Mouse (Mus musculus): ENCODE measurements at regions not wholly inside any gene's neighbourhood (a gene's known extent, or its start where the extent isn't known, plus 50 kb on each side); places are given as distances from the start of the nearest gene placed in this dataset.

DNA sequence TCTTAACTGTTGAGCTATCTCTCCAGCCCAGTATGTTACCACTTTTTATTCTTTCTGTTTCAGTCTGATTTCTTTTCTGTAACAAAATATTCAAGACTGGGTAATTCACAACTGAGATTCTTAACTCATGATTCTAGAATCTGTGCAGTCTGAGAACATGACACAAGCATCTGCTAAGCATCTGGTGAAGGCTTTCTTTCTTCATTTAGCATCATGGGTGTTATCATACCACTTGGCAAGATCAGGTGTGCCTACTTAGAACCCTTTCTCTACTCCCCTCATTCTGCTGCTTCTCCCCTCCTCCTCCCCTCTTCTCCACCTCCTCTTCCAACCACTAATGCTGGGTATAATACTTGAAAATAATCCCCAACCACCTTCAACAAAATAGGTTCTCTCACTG is 62.1 kb upstream of the Pfn2 start:
- H3K27me3 ChIP-seq: no peaks in the 10 kb centered on the region
- ATAC-seq (ENCODE audit: insufficient read depth): no peak
- no peak overlapping the region for H3K27ac ChIP-seq (replicated peaks)
- no peaks in the 10 kb centered on the region for H3K4me1 ChIP-seq (replicated peaks)
- no peak overlapping the region for H3K4me2 ChIP-seq
- H3K9ac ChIP-seq: no peak overlapping the region
- no peak overlapping the region for H3K4me3 ChIP-seq (replicated peaks)
- H3K9me3 ChIP-seq (replicated peaks): no peaks in the 10 kb centered on the region
- H3K36me3 ChIP-seq (replicated peaks): no peaks in the 10 kb centered on the region

DNA sequence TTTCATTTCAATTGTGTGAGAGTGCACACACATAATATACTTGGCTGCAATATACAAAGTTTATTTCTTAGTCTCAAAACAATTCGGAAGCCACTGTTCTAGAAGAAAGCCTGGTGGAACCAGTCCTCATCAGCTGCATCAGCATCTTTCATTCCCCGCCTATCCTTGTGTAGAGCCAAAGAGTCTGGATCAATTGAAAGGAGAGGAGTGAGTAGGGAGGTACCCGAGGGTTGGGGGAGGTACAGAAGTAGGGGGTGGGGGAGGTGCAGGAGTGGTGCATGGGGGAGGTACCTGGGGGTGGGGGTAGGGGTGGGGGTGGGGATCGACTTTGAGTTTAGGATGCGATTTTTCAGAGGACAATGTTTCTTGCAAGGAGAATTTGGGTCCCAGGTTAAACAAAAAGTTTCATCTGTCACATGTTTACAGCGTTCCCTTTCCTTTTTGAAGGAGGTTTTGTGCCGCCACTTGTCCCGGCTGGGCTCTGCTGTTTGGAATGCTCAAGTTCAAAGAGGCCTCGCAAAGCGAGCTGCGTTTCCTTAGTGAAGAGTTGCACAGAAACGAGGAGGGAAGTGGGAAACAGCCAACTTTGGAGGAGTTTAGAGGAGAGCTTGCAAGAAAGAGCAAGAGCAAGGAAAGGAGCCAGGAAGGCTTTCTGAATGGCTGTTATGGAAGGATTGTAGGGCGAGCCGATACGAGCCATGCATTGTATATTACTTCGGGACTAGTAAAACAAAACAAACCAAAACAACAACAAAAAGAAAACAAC is 64.1 kb upstream of the Pfn2 start:
- no peak for ATAC-seq (ENCODE audit: insufficient read depth)
- Histone ChIP-seq H3K9ac (no peak overlapping the region), H3K4me2 (0 out of 2 replicates have a peak overlapping the region, but pooled peaks have one; percentile 13), H3K9me3 (replicated peaks) (no peaks in the 10 kb centered on the region), H3K27me3 (no peaks in the 10 kb centered on the region), H3K36me3 (replicated peaks) (no peaks in the 10 kb centered on the region), H3K4me3 (replicated peaks) (no peak overlapping the region), H3K27ac (replicated peaks) (no peak overlapping the region), H3K4me1 (replicated peaks) (no peaks in the 10 kb centered on the region)
- WGBS (ENCODE audit: insufficient replicate concordance): 29% methylated on average over 16 of the region's 16 CpGs

DNA sequence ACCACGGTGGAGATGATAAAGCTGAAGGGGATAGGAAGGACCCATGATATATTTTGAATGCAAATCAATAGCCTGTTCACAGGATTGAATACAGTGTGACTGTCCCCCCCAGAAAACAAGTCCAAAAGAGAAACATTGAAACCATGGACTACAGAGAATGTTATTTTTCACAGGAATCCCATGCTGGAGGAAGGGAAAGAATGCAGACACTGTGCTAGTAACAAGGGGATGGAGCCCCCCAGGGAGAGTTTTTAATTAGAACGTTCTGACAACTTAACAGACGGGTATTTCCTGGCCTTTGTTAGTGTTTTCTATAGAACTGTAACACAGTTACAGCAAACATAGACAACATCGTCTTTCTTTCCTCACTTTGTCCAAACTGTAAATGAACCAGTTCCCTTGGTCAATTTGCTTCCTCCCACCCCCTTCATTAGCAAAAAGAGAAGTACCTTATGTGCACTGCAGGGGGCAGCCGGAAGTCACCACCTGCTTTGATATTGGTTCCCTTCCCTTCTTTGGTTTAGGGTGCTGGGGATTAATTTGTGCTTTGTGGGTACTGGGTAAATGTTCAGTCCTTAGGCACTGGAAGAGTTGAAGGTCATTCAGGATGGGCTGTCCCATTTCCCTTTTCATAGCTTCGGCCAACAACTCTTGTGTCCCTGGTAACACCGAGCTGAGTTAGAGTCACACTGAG is 64.9 kb upstream of the Pfn2 start:
- Histone ChIP-seq H3K9ac (no peak overlapping the region), H3K4me1 (replicated peaks) (no peaks in the 10 kb centered on the region), H3K4me3 (replicated peaks) (no peak overlapping the region), H3K4me2 (no peak overlapping the region), H3K27me3 (no peaks in the 10 kb centered on the region), H3K27ac (replicated peaks) (no peak overlapping the region), H3K9me3 (replicated peaks) (no peaks in the 10 kb centered on the region), H3K36me3 (replicated peaks) (no peaks in the 10 kb centered on the region)
- WGBS (ENCODE audit: insufficient replicate concordance): 40% methylated on average over 7 of the region's 7 CpGs
- ATAC-seq (ENCODE audit: insufficient read depth): no peak

DNA sequence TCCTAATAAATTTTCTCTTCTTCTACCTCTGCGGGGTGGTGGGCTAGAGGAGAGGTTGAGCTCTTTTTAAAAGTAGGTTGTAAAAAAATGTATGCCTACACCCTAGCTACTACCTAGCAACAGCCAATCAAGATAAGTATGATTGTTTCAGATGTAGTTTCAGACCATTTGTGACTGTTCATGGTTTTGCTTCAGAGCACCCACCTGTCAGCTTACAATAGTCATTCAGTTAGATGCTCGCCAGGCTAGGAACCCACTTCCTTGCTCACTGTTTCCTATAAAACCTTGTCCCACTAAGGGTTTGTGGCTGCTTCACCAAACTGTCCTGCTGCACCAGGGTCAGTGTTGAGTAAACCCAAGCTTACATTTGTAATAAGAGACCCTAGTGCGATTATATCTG is 66.8 kb upstream of the Pfn2 start:
- Histone ChIP-seq H3K27ac (replicated peaks) (no peak overlapping the region), H3K4me1 (replicated peaks) (no peaks in the 10 kb centered on the region), H3K4me2 (no peak overlapping the region), H3K9ac (no peak overlapping the region), H3K36me3 (replicated peaks) (no peaks in the 10 kb centered on the region), H3K27me3 (no peaks in the 10 kb centered on the region), H3K9me3 (replicated peaks) (no peaks in the 10 kb centered on the region), H3K4me3 (replicated peaks) (no peak overlapping the region)
- ATAC-seq (ENCODE audit: insufficient read depth): no peak
- WGBS (ENCODE audit: insufficient replicate concordance): 63% methylated on average over 3 of the region's 3 CpGs

DNA sequence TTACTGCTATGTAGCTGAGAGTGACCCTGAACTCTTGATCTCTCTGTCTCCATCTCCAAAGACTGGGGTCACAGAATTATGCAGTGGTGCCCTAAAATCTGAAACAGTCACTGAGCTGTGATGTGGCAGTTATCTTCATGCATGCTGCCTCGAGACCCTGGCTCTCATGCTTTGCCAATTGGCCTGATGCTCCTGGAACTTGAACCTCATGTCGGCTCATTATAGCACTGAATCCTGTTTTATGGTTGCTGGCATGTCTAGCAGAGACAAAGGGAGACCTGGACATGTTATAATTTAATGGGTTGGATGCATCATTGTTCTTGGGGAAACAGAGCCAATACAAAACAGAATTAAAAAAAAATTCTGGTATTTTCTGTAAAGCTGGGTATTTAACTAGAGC is 71.0 kb upstream of the Pfn2 start:
- H3K36me3 ChIP-seq (replicated peaks): no peaks in the 10 kb centered on the region
- H3K4me1 ChIP-seq (replicated peaks): no peaks in the 10 kb centered on the region
- no peak overlapping the region for H3K9ac ChIP-seq
- WGBS (ENCODE audit: insufficient replicate concordance): 46% methylated on average over 2 of the region's 2 CpGs
- no peak for ATAC-seq (ENCODE audit: insufficient read depth)
- no peak overlapping the region for H3K4me2 ChIP-seq
- no peak overlapping the region for H3K4me3 ChIP-seq (replicated peaks)
- H3K27me3 ChIP-seq: no peaks in the 10 kb centered on the region
- no peaks in the 10 kb centered on the region for H3K9me3 ChIP-seq (replicated peaks)
- no peak overlapping the region for H3K27ac ChIP-seq (replicated peaks)

DNA sequence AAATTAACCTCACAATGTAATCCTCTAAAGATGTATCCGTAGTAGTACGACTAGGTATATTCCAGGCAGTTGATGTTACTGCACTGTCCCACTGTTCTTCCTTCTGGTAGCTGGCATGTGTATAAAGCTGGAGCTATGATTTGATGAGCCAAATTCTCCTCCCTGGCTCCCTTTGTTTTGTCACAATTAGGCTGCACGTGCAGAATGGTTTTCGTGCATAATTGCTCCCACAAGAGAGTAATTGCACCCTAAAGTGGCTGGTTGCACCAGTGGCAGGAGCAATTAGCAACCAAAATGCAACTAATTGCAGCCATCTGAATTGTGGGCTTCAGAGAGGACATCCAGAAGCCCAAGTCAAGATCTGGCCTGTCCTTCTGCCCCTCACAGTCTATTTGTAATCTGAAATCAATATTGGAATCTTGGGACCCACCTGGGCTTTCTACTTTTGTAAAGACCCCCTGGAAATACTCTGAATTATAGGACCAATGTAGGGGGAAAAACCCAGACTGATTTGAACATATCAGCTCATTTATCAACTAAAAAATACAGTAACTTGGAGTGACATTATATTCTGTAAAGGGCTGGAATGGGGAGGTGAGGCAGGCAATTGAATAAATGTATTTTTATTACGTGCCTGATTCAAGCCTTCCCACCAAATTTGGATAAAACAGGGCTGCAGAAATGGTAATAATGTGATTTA is 71.7 kb upstream of the Pfn2 start:
- no peak overlapping the region for H3K27ac ChIP-seq (replicated peaks)
- WGBS (ENCODE audit: insufficient replicate concordance): 56% methylated on average over 5 of the region's 5 CpGs
- H3K4me1 ChIP-seq (replicated peaks): no peaks in the 10 kb centered on the region
- no peak overlapping the region for H3K4me3 ChIP-seq (replicated peaks)
- no peaks in the 10 kb centered on the region for H3K9me3 ChIP-seq (replicated peaks)
- no peak overlapping the region for H3K9ac ChIP-seq
- H3K36me3 ChIP-seq (replicated peaks): no peaks in the 10 kb centered on the region
- no peaks in the 10 kb centered on the region for H3K27me3 ChIP-seq
- H3K4me2 ChIP-seq: no peak overlapping the region
- ATAC-seq (ENCODE audit: insufficient read depth): no peak

DNA sequence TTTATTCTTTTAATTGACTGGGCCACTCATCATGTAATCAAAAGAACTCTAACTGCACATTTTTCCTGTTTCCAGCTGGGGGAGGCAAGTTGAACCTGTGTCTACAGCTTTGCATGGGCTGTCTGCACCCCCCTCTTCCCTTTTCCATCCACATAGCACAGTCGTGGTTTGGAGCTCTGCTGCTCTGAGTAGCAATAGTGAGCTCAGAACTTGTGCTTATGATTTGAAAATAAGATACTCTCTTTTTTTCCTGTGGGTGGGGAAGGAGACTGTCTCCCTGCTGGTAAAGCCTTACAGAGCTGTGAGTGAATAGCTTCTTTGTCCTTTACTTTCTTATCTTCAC is 72.2 kb upstream of the Pfn2 start:
- no peak overlapping the region for H3K27ac ChIP-seq (replicated peaks)
- no peaks in the 10 kb centered on the region for H3K27me3 ChIP-seq
- ATAC-seq (ENCODE audit: insufficient read depth): no peak
- no peaks in the 10 kb centered on the region for H3K9me3 ChIP-seq (replicated peaks)
- H3K4me3 ChIP-seq (replicated peaks): no peak overlapping the region
- no peaks in the 10 kb centered on the region for H3K36me3 ChIP-seq (replicated peaks)
- no peak overlapping the region for H3K9ac ChIP-seq
- H3K4me2 ChIP-seq: no peak overlapping the region
- no peaks in the 10 kb centered on the region for H3K4me1 ChIP-seq (replicated peaks)
- 0% methylated on average over 1 of the region's 1 CpGs for WGBS (ENCODE audit: insufficient replicate concordance)

DNA sequence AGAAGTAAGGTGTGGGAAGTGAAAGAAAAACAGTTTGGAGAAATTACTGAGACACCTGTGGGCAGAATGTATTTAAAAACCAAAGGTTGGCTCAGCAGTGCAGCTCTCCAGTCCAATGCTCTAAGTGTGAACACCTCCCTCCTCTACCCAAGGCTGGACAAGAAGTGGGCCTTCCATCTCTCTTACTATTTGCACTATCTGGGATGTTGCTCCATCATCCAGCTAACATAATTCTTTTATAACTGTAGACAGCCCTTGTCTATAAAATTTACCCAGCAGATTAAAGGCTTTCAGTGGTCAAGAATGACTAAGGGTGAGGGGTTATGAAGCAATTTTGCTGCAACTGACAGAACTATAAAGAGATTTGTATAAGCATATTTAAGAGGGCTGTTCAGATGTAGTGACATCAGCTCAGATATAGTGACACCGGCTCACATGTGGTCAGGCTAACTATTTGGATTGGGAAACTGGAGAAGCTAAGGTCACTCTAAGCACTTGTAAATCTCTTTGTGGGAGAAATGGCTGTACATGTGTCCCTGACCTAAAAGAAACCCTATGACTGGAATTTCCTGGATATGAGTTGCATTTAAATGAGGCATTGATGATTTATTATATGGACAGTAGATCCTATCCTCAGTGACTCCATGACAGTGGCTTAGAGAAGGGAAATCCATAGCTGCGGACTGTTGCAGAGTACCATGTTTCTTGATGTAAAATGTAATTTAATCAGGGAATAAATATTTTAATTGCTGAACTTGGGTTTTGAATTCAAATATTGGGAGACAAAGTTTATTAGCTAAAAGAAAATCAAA is 73.4 kb upstream of the Pfn2 start:
- no peak for ATAC-seq (ENCODE audit: insufficient read depth)
- Histone ChIP-seq H3K4me1 (replicated peaks) (no peaks in the 10 kb centered on the region), H3K4me2 (no peak overlapping the region), H3K9me3 (replicated peaks) (no peaks in the 10 kb centered on the region), H3K36me3 (replicated peaks) (no peaks in the 10 kb centered on the region), H3K27me3 (no peaks in the 10 kb centered on the region), H3K27ac (replicated peaks) (no peak overlapping the region), H3K4me3 (replicated peaks) (no peak overlapping the region), H3K9ac (no peak overlapping the region)
- 70% methylated on average over 2 of the region's 2 CpGs for WGBS (ENCODE audit: insufficient replicate concordance)

DNA sequence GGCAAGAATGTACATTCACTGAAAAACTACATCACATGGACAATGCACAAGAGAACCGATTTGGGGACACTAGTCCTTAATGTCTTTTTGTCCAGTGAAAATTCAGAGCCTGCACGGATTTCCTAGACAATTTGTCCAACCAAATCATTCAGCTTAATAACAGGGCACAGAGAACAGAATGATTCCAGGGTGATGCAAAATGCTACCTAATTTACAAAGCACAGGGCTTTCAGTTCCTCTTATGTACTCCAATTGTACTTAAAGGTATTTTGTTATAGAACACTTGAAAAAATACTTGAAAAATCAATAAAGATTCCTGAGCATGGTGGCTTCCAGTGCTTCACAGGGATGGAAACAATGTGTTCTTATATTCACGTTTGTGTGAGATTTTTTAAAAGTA is 75.2 kb upstream of the Pfn2 start:
- Histone ChIP-seq H3K27me3 (no peaks in the 10 kb centered on the region), H3K9ac (no peak overlapping the region), H3K27ac (replicated peaks) (no peak overlapping the region), H3K4me3 (replicated peaks) (no peak overlapping the region), H3K4me1 (replicated peaks) (no peaks in the 10 kb centered on the region), H3K4me2 (no peak overlapping the region), H3K9me3 (replicated peaks) (no peaks in the 10 kb centered on the region), H3K36me3 (replicated peaks) (no peaks in the 10 kb centered on the region)
- WGBS (ENCODE audit: insufficient replicate concordance): 45% methylated on average over 3 of the region's 3 CpGs
- no peak for ATAC-seq (ENCODE audit: insufficient read depth)

DNA sequence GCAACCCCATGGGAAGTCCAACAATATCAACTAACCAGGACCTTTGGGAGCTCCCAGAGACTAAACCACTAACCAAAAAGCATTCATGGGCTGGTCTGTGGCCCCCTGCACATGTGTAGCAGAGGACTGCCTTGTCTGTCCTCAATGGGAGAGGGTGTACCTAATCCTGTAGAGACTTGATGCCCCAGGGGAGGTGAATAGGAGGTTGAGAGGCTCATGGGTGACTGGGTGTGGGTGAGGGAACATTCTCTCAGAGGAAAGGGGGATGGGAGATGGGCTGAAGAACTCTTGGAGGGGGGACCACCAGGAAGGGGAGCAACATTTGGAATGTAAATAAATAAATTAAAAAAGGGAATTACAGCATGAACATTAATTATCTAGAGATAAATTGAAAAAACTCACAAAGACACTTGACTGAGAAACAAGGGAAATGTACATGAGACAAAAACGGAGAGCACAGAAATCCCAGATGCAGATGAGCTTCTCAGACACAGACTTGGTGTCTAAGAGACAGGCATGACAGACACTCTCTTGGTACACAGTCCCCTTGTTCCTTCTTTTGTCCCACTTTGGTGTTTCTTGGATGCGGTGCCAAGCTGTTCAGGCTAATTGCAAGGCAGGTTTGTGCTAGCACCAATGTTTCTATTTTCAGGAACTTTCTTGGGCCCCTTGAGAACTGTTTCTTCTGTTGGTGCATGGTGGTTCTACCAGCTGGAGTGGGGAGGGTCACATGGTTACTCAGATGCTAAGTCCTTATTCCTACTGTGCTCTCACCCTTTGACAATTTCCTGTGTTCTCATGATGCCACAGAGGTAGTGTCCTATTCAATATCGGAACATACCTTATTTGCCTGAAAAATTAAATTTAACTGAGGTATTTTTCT is 85.0 kb upstream of the Pfn2 start:
- Histone ChIP-seq H3K4me2 (no peak overlapping the region), H3K9ac (no peak overlapping the region), H3K9me3 (replicated peaks) (no peaks in the 10 kb centered on the region), H3K4me3 (replicated peaks) (no peak overlapping the region), H3K27ac (replicated peaks) (no peak overlapping the region), H3K4me1 (replicated peaks) (no peaks in the 10 kb centered on the region), H3K36me3 (replicated peaks) (no peaks in the 10 kb centered on the region), H3K27me3 (no peaks in the 10 kb centered on the region)
- WGBS (ENCODE audit: insufficient replicate concordance): 71% methylated on average over 3 of the region's 3 CpGs
- no peak for ATAC-seq (ENCODE audit: insufficient read depth)
